Mouse (Mus musculus): ENCODE measurements around the gene F11. TPM values are rescaled to one million over a fixed set of nuclear protein-coding genes. Genes with fewer than 3 reads are reported as not detected.

The F11 gene
- 0.07 TPM in 1 of 2 replicates, not detected in the other for polyA plus RNA-seq (2015; fragmentation: Nextera tagmentation; extraction: Ambion mirVana)

- no peak within 1 kb of the TSS for H3K4me2 ChIP-seq (ENCODE audit: low read depth, low read length)
- no peak within 1 kb of the TSS for H3K4me3 ChIP-seq (ENCODE audit: low read length)
- H3K4me1 ChIP-seq (ENCODE audit: control insufficient read depth, insufficient read depth, low read length): no peaks in the 10 kb centered on the region
- H3K36me3 ChIP-seq (ENCODE audit: control insufficient read depth, insufficient read depth): no peaks in the 10 kb centered on the region
- H3K9me3 ChIP-seq (replicated peaks; ENCODE audit: control insufficient read depth, low read length): peaks cover 5% of the 10 kb centered on the region; the same call in 1 of the 2 replicates
- WGBS: 75% methylated on average over 10 of the region's 10 CpGs
- H3K27me3 ChIP-seq (ENCODE audit: control insufficient read depth, insufficient read depth, low read length): no peaks in the 10 kb centered on the region
- ATAC-seq (replicated peaks; ENCODE audit: extremely low read depth, insufficient read depth, low FRiP score): no peak
- no peak within 1 kb of the TSS for H3K27ac ChIP-seq (ENCODE audit: low read length)
- H3K9ac ChIP-seq (ENCODE audit: low read length): no peak within 1 kb of the TSS
These were observed at the start of gene F11 for GRCm38 (mm10) chr8:45261920-45262319. Gene F11, minus strand, starts transcription at chr8:45262031.

- 77% methylated on average over 4 of the region's 4 CpGs for WGBS
These were observed 49.1 kb upstream of the F11 start for GRCm38 (mm10) chr8:45310967-45311366.

GRCm38 (mm10) chr8:45308366-45308765 lies 46.5 kb upstream of the F11 start, which contains the start of gene Gm45753:
Gene Gm45753, minus strand, starts transcription at chr8:45308466.
- H3K9me3 ChIP-seq (replicated peaks; ENCODE audit: control insufficient read depth, low read length): no peaks in the 10 kb centered on the region
- no peak for ATAC-seq (replicated peaks; ENCODE audit: extremely low read depth, insufficient read depth, low FRiP score)
- H3K27me3 ChIP-seq (ENCODE audit: control insufficient read depth, insufficient read depth, low read length): no peaks in the 10 kb centered on the region
- no peak within 1 kb of the TSS for H3K4me2 ChIP-seq (ENCODE audit: low read depth, low read length)
- 87% methylated on average over 13 of the region's 13 CpGs for WGBS
- H3K4me1 ChIP-seq (ENCODE audit: control insufficient read depth, insufficient read depth, low read length): no peaks in the 10 kb centered on the region
- H3K4me3 ChIP-seq (ENCODE audit: low read length): no peak within 1 kb of the TSS
- no peak within 1 kb of the TSS for H3K9ac ChIP-seq (ENCODE audit: low read length)
- H3K27ac ChIP-seq (ENCODE audit: low read length): no peak within 1 kb of the TSS
- H3K36me3 ChIP-seq (ENCODE audit: control insufficient read depth, insufficient read depth): no peaks in the 10 kb centered on the region

More at GRCm38 (mm10) chr8:45310967-45311366, 49.1 kb upstream of the F11 start:
- Histone ChIP-seq H3K27me3 (ENCODE audit: control insufficient read depth, insufficient read depth, low read length) (no peaks in the 10 kb centered on the region), H3K4me3 (ENCODE audit: low read length) (no peak overlapping the region), H3K36me3 (ENCODE audit: control insufficient read depth, insufficient read depth) (no peaks in the 10 kb centered on the region), H3K27ac (ENCODE audit: low read length) (no peak overlapping the region), H3K4me1 (ENCODE audit: control insufficient read depth, insufficient read depth, low read length) (no peaks in the 10 kb centered on the region), H3K9me3 (replicated peaks; ENCODE audit: control insufficient read depth, low read length) (no peaks in the 10 kb centered on the region), H3K4me2 (ENCODE audit: low read depth, low read length) (no peak overlapping the region), H3K9ac (ENCODE audit: low read length) (no peak overlapping the region)
- no peak for ATAC-seq (replicated peaks; ENCODE audit: extremely low read depth, insufficient read depth, low FRiP score)

- no peaks in the 10 kb centered on the region for H3K4me1 ChIP-seq (ENCODE audit: control insufficient read depth, insufficient read depth, low read length)
- no peaks in the 10 kb centered on the region for H3K36me3 ChIP-seq (ENCODE audit: control insufficient read depth, insufficient read depth)
- no peak for ATAC-seq (replicated peaks; ENCODE audit: extremely low read depth, insufficient read depth, low FRiP score)
- WGBS: 90% methylated on average over 1 of the region's 1 CpGs
- H3K9me3 ChIP-seq (replicated peaks; ENCODE audit: control insufficient read depth, low read length): no peaks in the 10 kb centered on the region
- no peak overlapping the region for H3K9ac ChIP-seq (ENCODE audit: low read length)
- H3K4me2 ChIP-seq (ENCODE audit: low read depth, low read length): no peak overlapping the region
- H3K27me3 ChIP-seq (ENCODE audit: control insufficient read depth, insufficient read depth, low read length): no peaks in the 10 kb centered on the region
- no peak overlapping the region for H3K27ac ChIP-seq (ENCODE audit: low read length)
- no peak overlapping the region for H3K4me3 ChIP-seq (ENCODE audit: low read length)
These were observed 43.6 kb upstream of the F11 start for GRCm38 (mm10) chr8:45305479-45305878.

- H3K4me2 ChIP-seq (ENCODE audit: low read depth, low read length): no peak overlapping the region
- WGBS: 86% methylated on average over 3 of the region's 3 CpGs
- H3K4me3 ChIP-seq (ENCODE audit: low read length): no peak overlapping the region
- H3K4me1 ChIP-seq (ENCODE audit: control insufficient read depth, insufficient read depth, low read length): no peaks in the 10 kb centered on the region
- H3K27me3 ChIP-seq (ENCODE audit: control insufficient read depth, insufficient read depth, low read length): no peaks in the 10 kb centered on the region
- no peaks in the 10 kb centered on the region for H3K9me3 ChIP-seq (replicated peaks; ENCODE audit: control insufficient read depth, low read length)
- no peaks in the 10 kb centered on the region for H3K36me3 ChIP-seq (ENCODE audit: control insufficient read depth, insufficient read depth)
- no peak overlapping the region for H3K9ac ChIP-seq (ENCODE audit: low read length)
- H3K27ac ChIP-seq (ENCODE audit: low read length): no peak overlapping the region
- no peak for ATAC-seq (replicated peaks; ENCODE audit: extremely low read depth, insufficient read depth, low FRiP score)
These were observed 42.5 kb upstream of the F11 start for GRCm38 (mm10) chr8:45304354-45304753.

GRCm38 (mm10) chr8:45302390-45302789 lies 40.6 kb upstream of the F11 start:
- H3K4me3 ChIP-seq (ENCODE audit: low read length): no peak overlapping the region
- H3K4me1 ChIP-seq (ENCODE audit: control insufficient read depth, insufficient read depth, low read length): no peaks in the 10 kb centered on the region
- no peaks in the 10 kb centered on the region for H3K9me3 ChIP-seq (replicated peaks; ENCODE audit: control insufficient read depth, low read length)
- WGBS: 78% methylated on average over 8 of the region's 8 CpGs
- H3K4me2 ChIP-seq (ENCODE audit: low read depth, low read length): no peak overlapping the region
- H3K36me3 ChIP-seq (ENCODE audit: control insufficient read depth, insufficient read depth): no peaks in the 10 kb centered on the region
- H3K27me3 ChIP-seq (ENCODE audit: control insufficient read depth, insufficient read depth, low read length): no peaks in the 10 kb centered on the region
- no peak overlapping the region for H3K9ac ChIP-seq (ENCODE audit: low read length)
- H3K27ac ChIP-seq (ENCODE audit: low read length): no peak overlapping the region
- ATAC-seq (replicated peaks; ENCODE audit: extremely low read depth, insufficient read depth, low FRiP score): no peak

GRCm38 (mm10) chr8:45295276-45295675 lies 33.4 kb upstream of the F11 start:
- H3K4me1 ChIP-seq (ENCODE audit: control insufficient read depth, insufficient read depth, low read length): no peaks in the 10 kb centered on the region
- no peak overlapping the region for H3K27ac ChIP-seq (ENCODE audit: low read length)
- 83% methylated on average over 6 of the region's 6 CpGs for WGBS
- no peaks in the 10 kb centered on the region for H3K9me3 ChIP-seq (replicated peaks; ENCODE audit: control insufficient read depth, low read length)
- no peak overlapping the region for H3K4me2 ChIP-seq (ENCODE audit: low read depth, low read length)
- ATAC-seq (replicated peaks; ENCODE audit: extremely low read depth, insufficient read depth, low FRiP score): no peak
- H3K36me3 ChIP-seq (ENCODE audit: control insufficient read depth, insufficient read depth): no peaks in the 10 kb centered on the region
- H3K4me3 ChIP-seq (ENCODE audit: low read length): no peak overlapping the region
- H3K9ac ChIP-seq (ENCODE audit: low read length): no peak overlapping the region
- no peaks in the 10 kb centered on the region for H3K27me3 ChIP-seq (ENCODE audit: control insufficient read depth, insufficient read depth, low read length)

GRCm38 (mm10) chr8:45294687-45295086 lies 32.9 kb upstream of the F11 start, which contains the start of gene Klkb1:
Gene Klkb1, minus strand, starts transcription at chr8:45294859.
- no peak within 1 kb of the TSS for H3K4me3 ChIP-seq (ENCODE audit: low read length)
- H3K36me3 ChIP-seq (ENCODE audit: control insufficient read depth, insufficient read depth): no peaks in the 10 kb centered on the region
- no peaks in the 10 kb centered on the region for H3K4me1 ChIP-seq (ENCODE audit: control insufficient read depth, insufficient read depth, low read length)
- no peaks in the 10 kb centered on the region for H3K9me3 ChIP-seq (replicated peaks; ENCODE audit: control insufficient read depth, low read length)
- ATAC-seq (replicated peaks; ENCODE audit: extremely low read depth, insufficient read depth, low FRiP score): no peak
- H3K4me2 ChIP-seq (ENCODE audit: low read depth, low read length): no peak within 1 kb of the TSS
- H3K9ac ChIP-seq (ENCODE audit: low read length): no peak within 1 kb of the TSS
- no peak within 1 kb of the TSS for H3K27ac ChIP-seq (ENCODE audit: low read length)
- WGBS: 80% methylated on average over 7 of the region's 7 CpGs
- H3K27me3 ChIP-seq (ENCODE audit: control insufficient read depth, insufficient read depth, low read length): no peaks in the 10 kb centered on the region

GRCm38 (mm10) chr8:45291790-45292189 lies 30.0 kb upstream of the F11 start:
- Histone ChIP-seq H3K4me2 (ENCODE audit: low read depth, low read length) (no peak overlapping the region), H3K9ac (ENCODE audit: low read length) (no peak overlapping the region), H3K27ac (ENCODE audit: low read length) (no peak overlapping the region), H3K4me3 (ENCODE audit: low read length) (no peak overlapping the region), H3K9me3 (replicated peaks; ENCODE audit: control insufficient read depth, low read length) (no peaks in the 10 kb centered on the region), H3K27me3 (ENCODE audit: control insufficient read depth, insufficient read depth, low read length) (no peaks in the 10 kb centered on the region), H3K36me3 (ENCODE audit: control insufficient read depth, insufficient read depth) (no peaks in the 10 kb centered on the region), H3K4me1 (ENCODE audit: control insufficient read depth, insufficient read depth, low read length) (no peaks in the 10 kb centered on the region)
- 85% methylated on average over 2 of the region's 2 CpGs for WGBS
- no peak for ATAC-seq (replicated peaks; ENCODE audit: extremely low read depth, insufficient read depth, low FRiP score)

All from heart, embryonic 16.5 days (tissue).